Mouse (Mus musculus) kidney, adult 2 months (tissue): Measurements from ENCODE around the gene Meiob. TPM values are rescaled to one million over a fixed set of nuclear protein-coding genes. Genes with fewer than 3 reads are reported as not detected.
A peak's percentile ranks its signal among the peaks of the same experiment; 100 is the strongest.

ENCODE experiments used
- DNase-seq: peaks from one replicate; pipeline ENCODE4 v3.0.0; 2021
- H3K27ac ChIP-seq: fragments of 200-500 bp; 2 replicates; pipeline ENCODE4 v1.5.1; 2012; ENCODE audit warnings: low read depth, low read length, control low read depth, inconsistent platforms; ENCODE audit not compliant: insufficient read depth
- H3K27me3 ChIP-seq: fragments of 200-500 bp; replicated peaks from 2 replicates; pipeline ENCODE4 v1.6.1; 2012; ENCODE audit warnings: mild to moderate bottlenecking, moderate library complexity, low read length, inconsistent platforms; ENCODE audit not compliant: control insufficient read depth, insufficient read depth
- H3K36me3 ChIP-seq: fragments of 200-500 bp; 2 replicates; pipeline ENCODE4 v1.6.1; 2012; ENCODE audit warnings: mild to moderate bottlenecking, moderate library complexity, low read length, inconsistent platforms; ENCODE audit not compliant: control insufficient read depth, insufficient read depth
- H3K4me1 ChIP-seq: fragments of 200-500 bp; 2 replicates; pipeline ENCODE4 v1.6.1; 2011; ENCODE audit warnings: low read length; ENCODE audit not compliant: control insufficient read depth, insufficient read depth
- H3K4me3 ChIP-seq: fragments of 200-500 bp; 2 replicates; pipeline ENCODE4 v1.5.1; 2011; ENCODE audit warnings: mild to moderate bottlenecking, low read depth, low read length, control low read depth; ENCODE audit not compliant: insufficient read depth
- CTCF ChIP-seq: fragments of 200-500 bp; conservative IDR thresholded peaks from 2 replicates; pipeline ENCODE4 v1.5.1; 2011; ENCODE audit warnings: low read depth, mild to moderate bottlenecking, control low read depth, low read length, moderate library complexity, mixed read lengths; ENCODE audit not compliant: insufficient read depth, insufficient read length
- POLR2A ChIP-seq: fragments of 200-500 bp; IDR thresholded peaks from one replicate; pipeline ENCODE4 v1.6.1; 2011; ENCODE audit warnings: low read depth, low read length, control low read depth
- WGBS: fragments of 180-500 bp; shearing (Covaris S2); methylation state at CpG from one replicate; pipeline ENCODE4 v1.1.7; 2018; 5-methylcytosine and 5-hydroxymethylcytosine counted together
- polyA plus RNA-seq: library from polyadenylated mRNA; depleted of rRNA; stranded (reverse); fragments of >200 nt; gene quantifications from 2 replicates; pipeline ENCODE4 v1.2.3, GENCODE M21; 2012; rRNA removed

Meiob gene
- polyA plus RNA-seq, 1 experiment: not detected

DNA sequence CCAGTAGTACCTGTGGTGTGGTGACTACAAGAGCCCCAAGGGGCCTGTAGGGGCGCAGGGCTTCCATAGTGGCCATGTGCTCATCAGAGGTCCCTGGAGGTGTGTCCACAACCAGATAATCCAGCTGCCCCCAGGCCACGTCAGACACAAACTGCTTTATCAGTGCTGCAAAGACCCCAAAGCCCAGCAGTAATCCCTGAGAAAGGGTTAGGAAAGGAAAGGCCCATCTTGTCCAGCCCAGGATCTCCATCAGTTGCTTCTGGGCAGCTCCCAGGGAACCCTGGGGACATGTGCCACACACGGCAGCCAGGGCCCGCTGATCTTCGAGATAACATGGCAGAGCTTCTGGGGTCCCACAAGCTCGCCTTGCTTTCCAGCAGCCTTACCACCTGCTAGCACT is 80.3 kb downstream of the Meiob start:
- H3K36me3 ChIP-seq: no peaks in the 10 kb centered on the region
- no peak overlapping the region for H3K4me3 ChIP-seq
- WGBS: 90% methylated on average over 6 of the region's 6 CpGs
- TF ChIP-seq CTCF: no peak
- TF ChIP-seq POLR2A: no peak
- H3K27me3 ChIP-seq: no peaks in the 10 kb centered on the region
- H3K4me1 ChIP-seq: peaks cover 19% of the 10 kb centered on the region; the same call in 1 of the 2 replicates
- no peak overlapping the region for H3K27ac ChIP-seq
- DNase-seq: no peak

DNA sequence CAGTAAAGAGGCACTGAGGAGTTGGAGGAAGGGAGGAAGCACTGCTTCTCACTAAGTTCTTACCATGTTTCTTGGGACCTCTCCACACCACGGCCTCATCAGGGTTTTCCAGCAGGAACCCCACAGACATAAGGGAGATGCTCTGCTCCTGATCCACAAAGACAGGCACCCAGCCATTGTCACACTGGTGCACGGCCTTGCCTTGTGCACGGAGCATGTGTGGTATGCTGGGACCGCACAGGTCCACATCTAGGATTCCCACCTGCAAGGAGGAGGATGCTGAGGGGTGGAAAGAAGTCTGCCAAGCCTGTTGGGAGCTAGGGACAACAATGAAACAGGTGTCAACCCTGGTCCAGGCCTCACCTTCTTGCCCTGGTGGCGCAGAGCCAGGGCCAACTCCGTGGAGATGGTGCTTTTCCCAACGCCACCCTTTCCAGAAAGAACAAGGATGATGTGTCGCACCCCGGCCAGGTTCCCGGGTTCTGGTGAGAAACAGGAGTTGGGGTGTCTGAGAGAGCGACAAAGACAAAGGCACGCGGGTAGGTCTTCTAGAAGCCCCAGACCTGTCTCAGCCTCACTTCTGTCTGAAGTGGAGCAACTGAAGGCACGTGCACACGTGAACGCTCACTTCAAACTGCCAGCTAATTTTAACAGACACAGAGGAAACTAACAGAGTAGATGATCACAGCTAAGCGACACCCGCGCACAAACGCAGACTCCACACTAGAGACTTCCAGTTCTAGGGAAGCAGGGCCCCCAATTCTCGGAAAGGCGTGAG is 81.5 kb downstream of the Meiob start:
- peak overlapping the region; percentile 74 for H3K4me3 ChIP-seq
- WGBS: 22% methylated on average over 22 of the region's 22 CpGs
- no peak for DNase-seq
- H3K4me1 ChIP-seq: peaks cover 19% of the 10 kb centered on the region; the same call in 1 of the 2 replicates
- TF ChIP-seq CTCF (no peak), POLR2A (no peak)
- no peaks in the 10 kb centered on the region for H3K27me3 ChIP-seq
- H3K36me3 ChIP-seq: no peaks in the 10 kb centered on the region
- H3K27ac ChIP-seq: no peak overlapping the region

DNA sequence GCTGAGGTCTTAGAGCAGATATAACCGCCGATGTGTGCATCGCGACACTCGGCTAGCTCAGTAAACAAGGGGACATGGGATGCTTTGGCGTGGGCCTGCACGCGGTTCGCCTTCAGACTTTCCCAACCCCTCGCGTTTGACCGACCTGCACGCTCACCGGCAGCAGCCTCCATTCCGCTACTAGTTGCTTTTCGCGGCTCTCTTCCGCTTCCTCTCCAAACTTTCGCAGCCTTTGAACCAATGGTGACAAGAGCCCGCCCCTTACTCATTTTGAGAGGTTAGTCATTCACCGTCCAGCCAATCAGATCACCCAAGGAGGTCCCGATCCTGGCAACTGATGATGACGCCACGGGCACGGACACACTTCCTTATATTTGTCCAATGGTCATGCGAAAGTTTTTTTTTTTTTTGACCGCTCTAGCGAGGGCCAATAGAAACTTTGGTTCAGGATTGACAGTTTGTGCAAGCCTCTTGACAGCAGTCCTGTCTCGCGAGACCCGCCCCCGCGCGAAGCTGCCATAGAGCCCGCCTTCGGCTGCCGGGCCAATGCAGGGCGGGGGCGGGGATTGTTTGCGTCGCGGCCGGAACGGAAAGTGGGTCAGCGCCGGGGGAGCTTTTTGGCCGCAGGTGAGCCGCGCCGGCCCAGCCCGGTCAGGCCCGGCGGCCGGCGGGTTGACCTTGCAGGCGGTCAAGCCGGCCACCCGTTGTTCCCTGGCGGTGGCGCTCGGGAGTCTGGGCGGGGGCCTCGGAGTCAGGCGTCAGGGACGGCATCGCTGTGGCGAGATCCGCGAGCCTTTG is 82.2 kb downstream of the Meiob start, which contains the start of the genes Nubp2 and Spsb3:
TSS of gene Nubp2 (minus strand) at position 216 of the 798 bp plus-strand sequence.
TSS of gene Spsb3 (plus strand) at position 510 of the 798 bp plus-strand sequence.
- Histone ChIP-seq H3K27me3 (no peaks in the 10 kb centered on the region), H3K4me3 (peak within 1 kb of the TSS; percentile 74), H3K27ac (peak within 1 kb of the TSS; percentile 89), H3K4me1 (peaks cover 19% of the 10 kb centered on the region; the same call in 1 of the 2 replicates), H3K36me3 (no peaks in the 10 kb centered on the region; the same call in none of the 2 replicates)
- under 1% methylated on average over 69 of the region's 69 CpGs for WGBS
- DNase-seq: peak; percentile 100
- TF ChIP-seq POLR2A (no peak), CTCF (peak; percentile 24; the same call in 1 of the 2 replicates)

DNA sequence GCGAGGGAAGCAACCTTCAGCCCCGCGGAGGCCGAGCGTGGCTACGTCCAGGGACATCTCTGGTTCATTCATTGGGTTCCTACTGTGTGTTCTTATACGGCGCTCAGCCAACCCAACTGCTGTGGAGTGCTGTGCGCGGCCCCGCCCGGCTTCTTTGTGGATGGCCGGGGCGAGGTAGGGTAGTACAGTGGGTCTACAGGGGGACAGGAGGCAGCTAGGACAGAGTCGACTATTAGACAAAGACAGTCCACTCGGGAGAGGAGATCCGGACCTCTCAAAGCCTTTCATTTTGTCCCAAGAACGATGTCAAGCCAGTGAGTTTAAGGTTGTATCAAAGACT is 82.8 kb downstream of the Meiob start:
- H3K4me1 ChIP-seq: peaks cover 14% of the 10 kb centered on the region; the same call in 1 of the 2 replicates
- peak overlapping the region; percentile 89 for H3K27ac ChIP-seq
- no peak for TF ChIP-seq POLR2A
- no peak for TF ChIP-seq CTCF
- peak overlapping the region; percentile 73 for H3K4me3 ChIP-seq
- no peaks in the 10 kb centered on the region for H3K27me3 ChIP-seq
- H3K36me3 ChIP-seq: no peaks in the 10 kb centered on the region; the same call in none of the 2 replicates
- DNase-seq: no peak
- WGBS: under 1% methylated on average over 18 of the region's 18 CpGs

DNA sequence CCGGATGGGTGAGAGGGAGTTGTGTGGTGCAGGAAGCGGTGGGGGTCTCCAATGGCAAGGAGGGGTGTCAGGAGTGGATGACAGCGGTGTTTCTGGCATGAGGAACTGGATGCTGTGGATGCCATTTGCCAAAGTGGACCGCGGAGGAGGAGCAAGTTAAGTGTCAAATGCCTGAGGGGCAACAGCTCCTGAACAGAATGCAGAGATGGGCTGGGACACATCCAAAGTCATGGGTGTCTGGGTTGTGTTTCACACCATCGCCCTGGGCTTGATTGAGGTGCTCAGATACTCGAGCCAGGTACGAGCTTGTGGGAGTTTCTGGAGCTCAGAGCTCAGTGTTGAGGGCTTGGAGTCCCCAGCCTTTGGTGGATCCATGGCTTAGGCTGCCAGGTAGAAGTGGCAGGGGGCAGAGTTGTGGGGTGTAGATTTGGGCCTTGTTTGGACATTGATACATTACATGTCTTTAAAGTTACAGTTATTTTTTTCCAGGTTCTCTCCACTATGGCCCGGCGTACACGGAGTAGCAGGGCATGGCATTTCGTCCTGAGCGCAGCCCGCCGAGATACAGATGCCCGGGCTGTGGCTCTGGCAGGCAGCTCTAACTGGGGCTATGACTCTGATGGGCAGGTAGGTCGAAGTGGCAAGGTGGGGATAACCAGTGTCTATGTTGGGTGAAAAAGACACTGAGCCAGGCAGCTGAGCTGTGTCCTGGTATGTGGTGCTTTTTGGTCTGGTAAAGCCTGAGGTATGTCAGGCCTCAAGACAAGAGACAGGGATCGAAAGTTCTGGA is 83.4 kb downstream of the Meiob start:
- H3K36me3 ChIP-seq: no peaks in the 10 kb centered on the region; the same call in none of the 2 replicates
- peak overlapping the region; percentile 73 for H3K4me3 ChIP-seq
- no peak for DNase-seq
- peak overlapping the region; percentile 89 for H3K27ac ChIP-seq
- TF ChIP-seq POLR2A (no peak), CTCF (no peak)
- H3K4me1 ChIP-seq: peaks cover 11% of the 10 kb centered on the region; the same call in 1 of the 2 replicates
- H3K27me3 ChIP-seq: no peaks in the 10 kb centered on the region
- WGBS: 47% methylated on average over 18 of the region's 18 CpGs

DNA sequence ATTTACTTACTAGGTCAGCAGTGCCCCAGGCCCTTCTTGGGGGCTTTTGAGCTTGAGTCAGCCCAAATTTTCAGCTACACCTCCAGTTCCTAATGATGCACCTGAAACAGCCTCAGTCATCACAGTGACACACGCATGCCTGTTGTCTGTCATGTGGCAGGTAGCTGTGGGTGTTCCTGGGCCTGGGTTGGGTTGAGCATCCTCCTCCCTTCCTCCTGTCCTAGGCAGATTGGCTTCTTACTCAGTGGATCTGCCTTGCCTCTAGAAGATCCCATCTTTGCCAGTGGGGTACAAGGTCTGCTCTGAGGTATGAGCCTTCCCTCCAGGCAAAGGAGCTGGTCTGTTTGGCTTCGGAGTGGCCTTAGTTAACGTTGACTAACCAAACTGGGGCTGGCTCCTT is 84.8 kb downstream of the Meiob start:
- DNase-seq: no peak
- peaks cover 11% of the 10 kb centered on the region; the same call in 1 of the 2 replicates for H3K4me1 ChIP-seq
- peak; percentile 57 for TF ChIP-seq POLR2A
- no peak for TF ChIP-seq CTCF

More for the DNA sequence above, 84.8 kb downstream of the Meiob start:
- 86% methylated on average over 3 of the region's 3 CpGs for whole genome bisulfite sequencing
- H3K4me3 ChIP-seq: no peak overlapping the region
- no peaks in the 10 kb centered on the region for H3K27me3 ChIP-seq
- H3K36me3 ChIP-seq: no peaks in the 10 kb centered on the region; the same call in none of the 2 replicates
- H3K27ac ChIP-seq: no peak overlapping the region

Other genes starting within 250 kb of the Meiob start
- 152 and 174 TPM in 2 replicates for gene Tsc2, start 171.7 kb upstream of the Meiob start, polyA plus RNA-seq
- 13.6 and 15.8 TPM in 2 replicates for gene Nthl1, start 171.6 kb upstream of the Meiob start, polyA plus RNA-seq
- gene Slc9a3r2, start 154.0 kb upstream of the Meiob start, polyA plus RNA-seq: 111 and 123 TPM in 2 replicates
- gene Npw, start 145.8 kb upstream of the Meiob start, polyA plus RNA-seq: not detected in 2 replicates
- 44.3 and 57.6 TPM in 2 replicates for gene Zfp598, start 134.6 kb upstream of the Meiob start, polyA plus RNA-seq
- 1.5 and 2.2 TPM in 2 replicates for gene Syngr3, start 114.3 kb upstream of the Meiob start, polyA plus RNA-seq
- 29.8 and 34.7 TPM in 2 replicates for gene Gfer, start 108.1 kb upstream of the Meiob start, polyA plus RNA-seq
- 5.6 and 7.1 TPM in 2 replicates for gene Noxo1, start 108.1 kb upstream of the Meiob start, polyA plus RNA-seq
- 48.6 and 49.4 TPM in 2 replicates for gene Tbl3, start 96.6 kb upstream of the Meiob start, polyA plus RNA-seq
- gene Rnf151, start 86.2 kb upstream of the Meiob start, polyA plus RNA-seq: 0.16 and 0.91 TPM in 2 replicates
- gene Rps2, start 86.2 kb upstream of the Meiob start, polyA plus RNA-seq: 2,444 and 2,611 TPM in 2 replicates
- gene Ndufb10, start 79.8 kb upstream of the Meiob start, polyA plus RNA-seq: 626 and 656 TPM in 2 replicates
- 0.38 and 4.7 TPM in 2 replicates for gene Rpl3l, start 76.5 kb upstream of the Meiob start, polyA plus RNA-seq
- 169 and 209 TPM in 2 replicates for gene Msrb1, start 67.6 kb upstream of the Meiob start, polyA plus RNA-seq
- 7.4 and 11.9 TPM in 2 replicates for gene Hs3st6, start 51.3 kb upstream of the Meiob start, polyA plus RNA-seq
- 636 and 727 TPM in 2 replicates for gene Hagh, start 35.9 kb downstream of the Meiob start, polyA plus RNA-seq
- gene Fahd1, start 46.1 kb downstream of the Meiob start, polyA plus RNA-seq: 103 and 123 TPM in 2 replicates
- 50.6 and 77.3 TPM in 2 replicates for gene Igfals, start 61.7 kb downstream of the Meiob start, polyA plus RNA-seq
- gene Nubp2, start 82.1 kb downstream of the Meiob start, polyA plus RNA-seq: 37.2 and 38.4 TPM in 2 replicates
- gene Spsb3, start 82.4 kb downstream of the Meiob start, polyA plus RNA-seq: 55.5 and 69.0 TPM in 2 replicates
- gene Eme2, start 90.8 kb downstream of the Meiob start, polyA plus RNA-seq: 32.2 and 40.7 TPM in 2 replicates
- gene Mrps34, start 90.8 kb downstream of the Meiob start, polyA plus RNA-seq: 162 and 199 TPM in 2 replicates
- gene Nme3, start 92.2 kb downstream of the Meiob start, polyA plus RNA-seq: 112 and 115 TPM in 2 replicates
- gene Mapk8ip3, start 132.7 kb downstream of the Meiob start, polyA plus RNA-seq: 58.1 and 69.1 TPM in 2 replicates
- gene Jpt2, start 156.4 kb downstream of the Meiob start, polyA plus RNA-seq: 23.8 and 31.0 TPM in 2 replicates
- 11.9 and 13.3 TPM in 2 replicates for gene Cramp1l, start 211.5 kb downstream of the Meiob start, polyA plus RNA-seq
- 10.1 and 10.6 TPM in 2 replicates for gene Ift140, start 211.8 kb downstream of the Meiob start, polyA plus RNA-seq